Mouse (Mus musculus): ENCODE data around the gene Numbl. TPM values are rescaled to one million over a fixed set of nuclear protein-coding genes. Genes with fewer than 3 reads are reported as not detected.

The Numbl gene
- polyA plus RNA-seq, 1 experiment, result 6.0 TPM

GRCm38 (mm10) chr7:27227276-27227675 lies 31.0 kb upstream of the Numbl start:
- 35% methylated on average over 9 of the region's 9 CpGs for WGBS
- Histone ChIP-seq H3K36me3 (ENCODE audit: control insufficient read depth, insufficient read depth, low read length) (no peaks in the 10 kb centered on the region), H3K4me3 (ENCODE audit: insufficient read depth, low read depth, low read length) (peak overlapping the region; percentile 72), H3K27ac (ENCODE audit: insufficient read depth, low read depth, low read length) (no peak overlapping the region), H3K27me3 (replicated peaks; ENCODE audit: control insufficient read depth, insufficient read depth, low read length) (no peaks in the 10 kb centered on the region), H3K4me1 (ENCODE audit: control insufficient read depth, insufficient read depth, low read length) (peaks cover 15% of the 10 kb centered on the region)
- TF ChIP-seq CTCF (conservative IDR thresholded peaks at IDR 0.05; ENCODE audit: insufficient read depth, insufficient read length, low read depth, low read length), result no peak
- no peak for TF ChIP-seq POLR2A (IDR thresholded peaks at IDR 0.05; ENCODE audit: low read depth, low read length)
- no peak for DNase-seq

- peaks cover 15% of the 10 kb centered on the region for H3K4me1 ChIP-seq (ENCODE audit: control insufficient read depth, insufficient read depth, low read length)
- H3K27ac ChIP-seq (ENCODE audit: insufficient read depth, low read depth, low read length), result peak overlapping the region; percentile 19
- no peak for DNase-seq
- H3K4me3 ChIP-seq (ENCODE audit: insufficient read depth, low read depth, low read length), result peak overlapping the region; percentile 72
- no peaks in the 10 kb centered on the region for H3K36me3 ChIP-seq (ENCODE audit: control insufficient read depth, insufficient read depth, low read length)
- 2% methylated on average over 10 of the region's 10 CpGs for WGBS
- TF ChIP-seq POLR2A (IDR thresholded peaks at IDR 0.05; ENCODE audit: low read depth, low read length) (no peak), CTCF (conservative IDR thresholded peaks at IDR 0.05; ENCODE audit: insufficient read depth, insufficient read length, low read depth, low read length) (no peak)
- H3K27me3 ChIP-seq (replicated peaks; ENCODE audit: control insufficient read depth, insufficient read depth, low read length), result no peaks in the 10 kb centered on the region
Observed at GRCm38 (mm10) chr7:27227676-27228075, 30.6 kb upstream of the Numbl start.

- no peaks in the 10 kb centered on the region for H3K36me3 ChIP-seq (ENCODE audit: control insufficient read depth, insufficient read depth, low read length)
- under 1% methylated on average over 48 of the region's 49 CpGs for WGBS
- no peaks in the 10 kb centered on the region for H3K27me3 ChIP-seq (replicated peaks; ENCODE audit: control insufficient read depth, insufficient read depth, low read length)
- H3K27ac ChIP-seq (ENCODE audit: insufficient read depth, low read depth, low read length), result peak within 1 kb of the TSS; percentile 80
- peak; percentile 96 for DNase-seq
- H3K4me1 ChIP-seq (ENCODE audit: control insufficient read depth, insufficient read depth, low read length), result peaks cover 16% of the 10 kb centered on the region
- peak within 1 kb of the TSS; percentile 72 for H3K4me3 ChIP-seq (ENCODE audit: insufficient read depth, low read depth, low read length)
- TF ChIP-seq POLR2A (IDR thresholded peaks at IDR 0.05; ENCODE audit: low read depth, low read length) (peak; percentile 94), CTCF (conservative IDR thresholded peaks at IDR 0.05; ENCODE audit: insufficient read depth, insufficient read length, low read depth, low read length) (0 out of 2 replicates have a peak, but pooled peaks have one; percentile 12)
Observed at GRCm38 (mm10) chr7:27228281-27228821, 29.9 kb upstream of the Numbl start, which contains the start of gene Itpkc. Itpkc (minus strand) TSS chr7:27228661.

DNA sequence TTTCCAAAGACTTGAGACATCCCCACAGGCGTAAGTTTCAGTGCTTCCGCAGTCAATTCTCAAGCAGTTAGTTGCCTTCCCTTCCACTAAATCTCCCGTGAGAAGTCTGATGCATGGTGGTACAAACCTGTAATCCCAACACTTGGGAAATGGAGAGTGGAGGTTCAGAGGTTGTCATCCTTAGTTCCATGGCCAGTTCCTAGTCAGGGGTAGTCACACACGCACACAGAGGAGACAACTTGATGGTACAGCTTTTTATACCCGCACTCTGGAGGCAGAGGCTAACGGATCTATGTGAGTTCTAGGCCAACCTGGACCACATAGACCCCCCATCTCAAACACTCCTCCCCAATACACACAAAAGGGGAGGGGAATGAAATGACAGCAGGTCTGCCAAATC lies 29.4 kb upstream of the Numbl start:
- Histone ChIP-seq H3K4me1 (ENCODE audit: control insufficient read depth, insufficient read depth, low read length) (peaks cover 21% of the 10 kb centered on the region), H3K4me3 (ENCODE audit: insufficient read depth, low read depth, low read length) (peak overlapping the region; percentile 72), H3K27me3 (replicated peaks; ENCODE audit: control insufficient read depth, insufficient read depth, low read length) (no peaks in the 10 kb centered on the region), H3K27ac (ENCODE audit: insufficient read depth, low read depth, low read length) (peak overlapping the region; percentile 80), H3K36me3 (ENCODE audit: control insufficient read depth, insufficient read depth, low read length) (no peaks in the 10 kb centered on the region)
- TF ChIP-seq POLR2A (IDR thresholded peaks at IDR 0.05; ENCODE audit: low read depth, low read length) (no peak), CTCF (conservative IDR thresholded peaks at IDR 0.05; ENCODE audit: insufficient read depth, insufficient read length, low read depth, low read length) (no peak)
- DNase-seq, result no peak
- WGBS, result 16% methylated on average over 6 of the region's 6 CpGs

DNA sequence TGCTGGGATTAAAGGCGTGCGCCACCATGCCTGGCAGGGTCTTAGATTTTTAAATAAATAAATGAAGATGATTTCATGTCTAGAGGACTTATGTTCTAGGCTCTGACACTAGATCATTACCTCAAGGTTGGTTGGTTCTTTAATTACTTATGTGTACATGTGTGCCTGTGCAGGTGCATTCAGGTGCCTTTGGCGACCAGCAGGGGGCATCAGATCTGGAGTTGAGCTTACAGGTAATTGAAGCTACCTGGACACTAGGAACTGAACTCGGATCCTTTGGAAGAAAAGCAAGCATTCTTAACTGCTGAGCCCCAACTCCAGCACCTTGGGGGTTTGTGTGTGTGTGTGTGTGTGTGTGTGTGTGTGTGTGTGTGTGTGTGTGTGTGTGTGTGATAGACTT lies 27.5 kb upstream of the Numbl start:
- Histone ChIP-seq H3K27ac (ENCODE audit: insufficient read depth, low read depth, low read length) (no peak overlapping the region), H3K4me3 (ENCODE audit: insufficient read depth, low read depth, low read length) (no peak overlapping the region), H3K4me1 (ENCODE audit: control insufficient read depth, insufficient read depth, low read length) (peaks cover 19% of the 10 kb centered on the region), H3K36me3 (ENCODE audit: control insufficient read depth, insufficient read depth, low read length) (no peaks in the 10 kb centered on the region), H3K27me3 (replicated peaks; ENCODE audit: control insufficient read depth, insufficient read depth, low read length) (no peaks in the 10 kb centered on the region)
- no peak for DNase-seq
- TF ChIP-seq CTCF (conservative IDR thresholded peaks at IDR 0.05; ENCODE audit: insufficient read depth, insufficient read length, low read depth, low read length) (peak; percentile 47), POLR2A (IDR thresholded peaks at IDR 0.05; ENCODE audit: low read depth, low read length) (no peak)
- WGBS, result 77% methylated on average over 4 of the region's 4 CpGs

DNA sequence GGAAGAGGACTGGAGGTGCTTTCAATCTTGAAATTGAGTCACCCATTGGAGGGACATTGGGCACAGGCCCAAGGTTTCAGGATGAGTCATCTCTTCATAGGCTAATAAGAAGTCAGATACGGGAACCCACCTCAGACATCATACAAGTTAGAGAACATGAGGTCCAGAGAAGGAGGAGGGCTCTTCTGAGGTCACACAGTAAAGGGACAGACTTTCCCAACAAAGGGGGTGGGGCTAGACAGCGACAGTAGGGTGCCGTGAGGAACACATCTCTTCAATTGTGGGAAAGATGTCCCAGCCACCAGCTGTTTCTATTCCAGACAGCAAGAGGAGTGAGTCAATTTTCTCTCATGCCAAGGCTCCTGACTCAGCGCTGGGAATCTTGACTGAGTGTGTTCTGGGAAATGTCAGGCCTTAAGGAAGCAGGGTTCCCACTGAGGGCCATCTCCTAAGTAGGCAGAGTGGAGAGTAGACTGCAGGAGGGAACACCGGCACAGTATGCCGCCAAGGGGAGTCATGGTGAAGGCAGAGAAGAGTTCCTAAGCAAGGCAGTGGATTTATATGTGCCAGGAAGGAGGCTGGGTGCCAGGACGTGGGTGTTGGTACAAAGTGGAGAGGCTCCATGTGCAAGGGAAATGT lies 26.4 kb upstream of the Numbl start:
- peaks cover 10% of the 10 kb centered on the region for H3K4me1 ChIP-seq (ENCODE audit: control insufficient read depth, insufficient read depth, low read length)
- WGBS, result 74% methylated on average over 7 of the region's 7 CpGs
- H3K4me3 ChIP-seq (ENCODE audit: insufficient read depth, low read depth, low read length), result no peak overlapping the region
- H3K27ac ChIP-seq (ENCODE audit: insufficient read depth, low read depth, low read length), result no peak overlapping the region
- no peak for DNase-seq
- no peaks in the 10 kb centered on the region for H3K36me3 ChIP-seq (ENCODE audit: control insufficient read depth, insufficient read depth, low read length)
- no peaks in the 10 kb centered on the region for H3K27me3 ChIP-seq (replicated peaks; ENCODE audit: control insufficient read depth, insufficient read depth, low read length)
- TF ChIP-seq POLR2A (IDR thresholded peaks at IDR 0.05; ENCODE audit: low read depth, low read length) (no peak), CTCF (conservative IDR thresholded peaks at IDR 0.05; ENCODE audit: insufficient read depth, insufficient read length, low read depth, low read length) (no peak)

- H3K4me3 ChIP-seq (ENCODE audit: insufficient read depth, low read depth, low read length), result peak within 1 kb of the TSS; percentile 68
- H3K27me3 ChIP-seq (replicated peaks; ENCODE audit: control insufficient read depth, insufficient read depth, low read length), result no peaks in the 10 kb centered on the region
- peak within 1 kb of the TSS; percentile 29; the same call in 1 of the 2 replicates for H3K27ac ChIP-seq (ENCODE audit: insufficient read depth, low read depth, low read length)
- peaks cover 8% of the 10 kb centered on the region for H3K4me1 ChIP-seq (ENCODE audit: control insufficient read depth, insufficient read depth, low read length)
- peak; percentile 98 for DNase-seq
- TF ChIP-seq CTCF (conservative IDR thresholded peaks at IDR 0.05; ENCODE audit: insufficient read depth, insufficient read length, low read depth, low read length), result no peak
- peak; percentile 61 for TF ChIP-seq POLR2A (IDR thresholded peaks at IDR 0.05; ENCODE audit: low read depth, low read length)
- no peaks in the 10 kb centered on the region for H3K36me3 ChIP-seq (ENCODE audit: control insufficient read depth, insufficient read depth, low read length)
- under 1% methylated on average over 25 of the region's 25 CpGs for WGBS
Observed at GRCm38 (mm10) chr7:27232781-27233281, 25.4 kb upstream of the Numbl start, which contains the start of gene Coq8b. Coq8b (plus strand) TSS chr7:27233023.
